Mouse (Mus musculus): ENCODE measurements around the gene Hnrnpul1.

- TF ChIP-seq CTCF (IDR thresholded peaks at IDR 0.05; ENCODE audit: low read depth) (no peak), EP300 (IDR thresholded peaks at IDR 0.05; ENCODE audit: low read depth) (no peak; the same call in 1 of the 2 replicates)
Observed at GRCm38 (mm10) chr7:25755468-25755833, 894 bp upstream of the Hnrnpul1 start.

All from liver, embryonic 14.5 days (tissue).